Mouse (Mus musculus): ENCODE results near the gene 1700092M07Rik.
A peak's percentile ranks its signal among the peaks of the same experiment; 100 is the strongest.
"Not testable (repeated sequence)": the region's sequence is repeated elsewhere in the genome, so short reads cannot be mapped to it uniquely, and the experiment has no call there.

Gene 1700092M07Rik

GRCm38 (mm10) chr19:8716767-8717475, 23.6 kb upstream of the 1700092M07Rik start:
- no peak for DNase-seq (ENCODE audit: low read depth, low spot score)

GRCm38 (mm10) chr19:8718357-8718756, 22.2 kb upstream of the 1700092M07Rik start:
- no peak for DNase-seq (ENCODE audit: low read depth, low spot score)

GRCm38 (mm10) chr19:8719037-8719436, 21.5 kb upstream of the 1700092M07Rik start:
- DNase-seq (ENCODE audit: low read depth, low spot score): not testable (repeated sequence)

GRCm38 (mm10) chr19:8721378-8721777, 19.1 kb upstream of the 1700092M07Rik start:
- DNase-seq (ENCODE audit: low read depth, low spot score): no peak

GRCm38 (mm10) chr19:8722021-8722420, 18.5 kb upstream of the 1700092M07Rik start:
- DNase-seq (ENCODE audit: low read depth, low spot score): no peak

- no peak for DNase-seq (ENCODE audit: low read depth, low spot score)
Measured at GRCm38 (mm10) chr19:8722559-8722906, 18.0 kb upstream of the 1700092M07Rik start.

- peak; percentile 98 for DNase-seq (ENCODE audit: low read depth, low spot score)
Measured at GRCm38 (mm10) chr19:8722907-8723573, 17.5 kb upstream of the 1700092M07Rik start, which contains the start of gene Slc3a2. Gene Slc3a2 (minus strand): TSS chr19:8723369.

GRCm38 (mm10) chr19:8723574-8724346, 16.8 kb upstream of the 1700092M07Rik start:
- no peak for DNase-seq (ENCODE audit: low read depth, low spot score)

- no peak for DNase-seq (ENCODE audit: low read depth, low spot score)
Measured at GRCm38 (mm10) chr19:8724392-8724791, 16.1 kb upstream of the 1700092M07Rik start.

GRCm38 (mm10) chr19:8725081-8725613, 15.4 kb upstream of the 1700092M07Rik start:
- no peak for DNase-seq (ENCODE audit: low read depth, low spot score)

GRCm38 (mm10) chr19:8726609-8727390, 13.7 kb upstream of the 1700092M07Rik start:
- DNase-seq (ENCODE audit: low read depth, low spot score): no peak

GRCm38 (mm10) chr19:8727495-8728114, 12.9 kb upstream of the 1700092M07Rik start:
- no peak for DNase-seq (ENCODE audit: low read depth, low spot score)

GRCm38 (mm10) chr19:8728335-8729099, 12.0 kb upstream of the 1700092M07Rik start:
- not testable (repeated sequence) for DNase-seq (ENCODE audit: low read depth, low spot score)

- no peak for DNase-seq (ENCODE audit: low read depth, low spot score)
Measured at GRCm38 (mm10) chr19:8734334-8734733, 6.2 kb upstream of the 1700092M07Rik start.

GRCm38 (mm10) chr19:8735389-8736159, 4.9 kb upstream of the 1700092M07Rik start, which contains the start of gene Wdr74:
Gene Wdr74 (plus strand): TSS chr19:8735827.
- peak; percentile 84 for DNase-seq (ENCODE audit: low read depth, low spot score)

- DNase-seq (ENCODE audit: low read depth, low spot score): no peak
Measured at GRCm38 (mm10) chr19:8736160-8736467, 4.4 kb upstream of the 1700092M07Rik start.

GRCm38 (mm10) chr19:8738911-8739310, 1.6 kb upstream of the 1700092M07Rik start:
- DNase-seq (ENCODE audit: low read depth, low spot score): no peak

GRCm38 (mm10) chr19:8739646-8740045, 872 bp upstream of the 1700092M07Rik start:
- DNase-seq (ENCODE audit: low read depth, low spot score): no peak

GRCm38 (mm10) chr19:8741243-8741869, 838 bp downstream of the 1700092M07Rik start, which contains the start of gene Stx5a:
Gene Stx5a (plus strand): TSS chr19:8741413.
- DNase-seq (ENCODE audit: low read depth, low spot score): peak; percentile 96
